Mouse (Mus musculus) CH12.LX (cell line): ENCODE measurements around the gene Ecel1. TPM values are rescaled to one million over a fixed set of nuclear protein-coding genes. Genes with fewer than 3 reads are reported as not detected.

ENCODE experiments used
- DNase-seq: peaks from one replicate; pipeline ENCODE4 v3.0.0-alpha.2; 2013; ENCODE audit errors: extremely low read depth
- H3K27ac ChIP-seq: 2 replicates; pipeline ENCODE4 v1.5.1; 2012; ENCODE audit warnings: low read depth, mild to moderate bottlenecking, control low read depth, moderate library complexity; ENCODE audit not compliant: insufficient read depth
- H3K27me3 ChIP-seq: replicated peaks from 2 replicates; pipeline ENCODE3; 2012; ENCODE audit warnings: inconsistent platforms
- H3K36me3 ChIP-seq, 2 experiments: replicated peaks in 1 of 2; 2 replicates each; pipeline versions ENCODE3 to v1.6.1; 2012; ENCODE audit warnings: inconsistent platforms in 1 of 2, low read length in 1 of 2, mild to moderate bottlenecking in 1 of 2, mixed read lengths in 1 of 2, moderate library complexity in 1 of 2; ENCODE audit not compliant: control insufficient read depth in 1 of 2, insufficient read depth in 1 of 2
- H3K4me1 ChIP-seq, 2 experiments: 2 replicates each; pipeline ENCODE4 v1.6.1; 2012; ENCODE audit warnings: inconsistent platforms in 1 of 2, moderate library complexity in 1 of 2; ENCODE audit not compliant: insufficient read depth in 2 of 2, control insufficient read depth in 1 of 2
- H3K4me2 ChIP-seq: 2 replicates; pipeline ENCODE4 v1.6.1; 2012; ENCODE audit warnings: low read depth, mild to moderate bottlenecking, control low read depth; ENCODE audit not compliant: poor library complexity, insufficient read depth, severe bottlenecking
- H3K4me3 ChIP-seq, 3 experiments: fragments of 150-350 bp in 1 of 3; sonication (generic) in 1 of 3; replicated peaks in 1 of 3; 2 replicates each; pipeline versions ENCODE3 to v1.5.1; 2011 to 2012; ENCODE audit warnings: low read depth in 2 of 3, low read length in 2 of 3, mild to moderate bottlenecking in 2 of 3, moderate library complexity in 2 of 3, control low read depth in 1 of 3, improper control_type of control experiment in 1 of 3, inconsistent platforms in 1 of 3, mixed read lengths in 1 of 3; ENCODE audit not compliant: poor library complexity in 1 of 3
- H3K79me2 ChIP-seq: replicated peaks from 2 replicates; pipeline ENCODE4 v1.6.1; 2012; ENCODE audit warnings: mild to moderate bottlenecking, moderate library complexity; ENCODE audit not compliant: control insufficient read depth, poor library complexity, insufficient read depth, severe bottlenecking; ENCODE audit errors: extremely low read depth
- H3K9ac ChIP-seq: 2 replicates; pipeline ENCODE4 v1.6.1; 2012; ENCODE audit warnings: low read depth, mild to moderate bottlenecking, control low read depth, moderate library complexity; ENCODE audit not compliant: insufficient read depth
- H3K9me3 ChIP-seq: replicated peaks from 2 replicates; pipeline ENCODE3; 2012; ENCODE audit warnings: low read length, inconsistent platforms, mixed read lengths
- BHLHE40 ChIP-seq: IDR thresholded peaks from 2 replicates; pipeline ENCODE4 v1.6.1; 2011; ENCODE audit warnings: mild to moderate bottlenecking, low read depth, low read length, improper control_type of control experiment
- CHD2 ChIP-seq: IDR thresholded peaks from 2 replicates; pipeline ENCODE4 v1.6.1; 2011; ENCODE audit warnings: low read length, improper control_type of control experiment
- CTCF ChIP-seq, 2 experiments: IDR thresholded peaks in 1 of 2; conservative IDR thresholded peaks in 1 of 2; 2 replicates each; pipeline ENCODE4 v1.5.1; 2011 to 2012; ENCODE audit warnings: low read depth in 2 of 2, low read length in 2 of 2, improper control_type of control experiment in 1 of 2, inconsistent platforms in 1 of 2, mild to moderate bottlenecking in 1 of 2, moderate library complexity in 1 of 2
- E2F4 ChIP-seq: IDR thresholded peaks from 2 replicates; pipeline ENCODE4 v1.6.1; 2011; ENCODE audit warnings: low read depth, low read length, improper control_type of control experiment; ENCODE audit not compliant: insufficient replicate concordance
- EP300 ChIP-seq: IDR thresholded peaks from 2 replicates; pipeline ENCODE4 v1.6.1; 2011; ENCODE audit warnings: low read length, improper control_type of control experiment
- ETS1 ChIP-seq: conservative IDR thresholded peaks from 2 replicates; pipeline ENCODE4 v1.6.1; 2012; ENCODE audit warnings: low read depth, mild to moderate bottlenecking, inconsistent platforms, low read length, improper control_type of control experiment, moderate library complexity
- GABPA ChIP-seq: IDR thresholded peaks from 2 replicates; pipeline ENCODE4 v1.6.1; 2012; ENCODE audit warnings: low read depth, low read length, improper control_type of control experiment, inconsistent platforms; ENCODE audit not compliant: insufficient replicate concordance
- HCFC1 ChIP-seq: IDR thresholded peaks from 2 replicates; pipeline ENCODE4 v1.6.1; 2012; ENCODE audit warnings: low read depth, mild to moderate bottlenecking, inconsistent platforms, low read length, improper control_type of control experiment
- KAT2A ChIP-seq: IDR thresholded peaks from 2 replicates; pipeline ENCODE4 v1.6.1; 2012; ENCODE audit warnings: low read length, improper control_type of control experiment, inconsistent platforms; ENCODE audit not compliant: insufficient replicate concordance
- MAZ ChIP-seq: IDR thresholded peaks from 2 replicates; pipeline ENCODE4 v1.6.1; 2012; ENCODE audit warnings: low read depth, mild to moderate bottlenecking, inconsistent platforms, low read length, improper control_type of control experiment, moderate library complexity
- MEF2A ChIP-seq: IDR thresholded peaks from 2 replicates; pipeline ENCODE4 v1.6.1; 2014; ENCODE audit warnings: low read depth, mild to moderate bottlenecking, inconsistent platforms, low read length, improper control_type of control experiment, borderline replicate concordance
- MXI1 ChIP-seq: IDR thresholded peaks from 2 replicates; pipeline ENCODE4 v1.6.1; 2011; ENCODE audit warnings: mild to moderate bottlenecking, low read depth, low read length, improper control_type of control experiment
- NRF1 ChIP-seq: IDR thresholded peaks from 2 replicates; pipeline ENCODE4 v1.6.1; 2014; ENCODE audit warnings: low read depth, mild to moderate bottlenecking, inconsistent platforms, low read length, improper control_type of control experiment, moderate library complexity
- PAX5 ChIP-seq: IDR thresholded peaks from 2 replicates; pipeline ENCODE4 v1.6.1; 2012; ENCODE audit warnings: low read length, inconsistent platforms, mixed read lengths
- POLR2AphosphoS2 ChIP-seq: IDR thresholded peaks from 2 replicates; pipeline ENCODE4 v1.6.1; 2011; ENCODE audit warnings: low read depth, low read length, improper control_type of control experiment
- RAD21 ChIP-seq: IDR thresholded peaks from 2 replicates; pipeline ENCODE4 v1.6.1; 2011; ENCODE audit warnings: low read depth, mild to moderate bottlenecking, low read length, improper control_type of control experiment, moderate library complexity
- SIN3A ChIP-seq: IDR thresholded peaks from 2 replicates; pipeline ENCODE4 v1.6.1; 2012; ENCODE audit warnings: low read length, improper control_type of control experiment, inconsistent platforms
- TBP ChIP-seq: conservative IDR thresholded peaks from 2 replicates; pipeline ENCODE4 v1.6.1; 2011; ENCODE audit warnings: low read depth, low read length, improper control_type of control experiment
- USF1 ChIP-seq: IDR thresholded peaks from 2 replicates; pipeline ENCODE4 v1.6.1; 2014; ENCODE audit warnings: low read depth, mild to moderate bottlenecking, inconsistent platforms, low read length, improper control_type of control experiment
- USF2 ChIP-seq: conservative IDR thresholded peaks from 2 replicates; pipeline ENCODE4 v1.6.1; 2011; ENCODE audit warnings: low read depth, low read length, improper control_type of control experiment
- ZC3H11A ChIP-seq: IDR thresholded peaks from 2 replicates; pipeline ENCODE4 v1.6.1; 2012; ENCODE audit warnings: low read depth, mild to moderate bottlenecking, inconsistent platforms, low read length, improper control_type of control experiment
- ZKSCAN1 ChIP-seq: IDR thresholded peaks from 2 replicates; pipeline ENCODE4 v1.6.1; 2012; ENCODE audit warnings: low read depth, inconsistent platforms, low read length, improper control_type of control experiment, borderline replicate concordance
- ZMIZ1 ChIP-seq: IDR thresholded peaks from 2 replicates; pipeline ENCODE4 v1.6.1; 2012; ENCODE audit warnings: low read depth, mild to moderate bottlenecking, inconsistent platforms, low read length, improper control_type of control experiment
- ZNF384 ChIP-seq: IDR thresholded peaks from 2 replicates; pipeline ENCODE4 v1.6.1; 2012; ENCODE audit warnings: low read depth, low read length, improper control_type of control experiment, inconsistent platforms
- dilution Hi-C: fragments of 300-500 bp; cut with MboI; formaldehyde crosslinking; loops from 2 replicates; pipeline ENCODE4 v1.14.3; 2020; ENCODE audit warnings: low sequenced_read_pairs; ENCODE audit not compliant: extremely low pct_unique_long_range_greater_than_20kb, extremely low pct_ligation_motif_present
- in situ Hi-C: fragments of 300-500 bp; cut with MboI; formaldehyde crosslinking; loops from 3 replicates; pipeline ENCODE4 v1.14.3; 2019; ENCODE audit warnings: low sequenced_read_pairs, low pct_ligation_motif_present, low pct_unique_long_range_greater_than_20kb, mixed read lengths
- polyA plus RNA-seq: library from polyadenylated mRNA; unstranded; fragments of >175 nt; gene quantifications from 2 replicates; pipeline ENCODE4 v1.2.1, GENCODE M21; 2012; ENCODE audit warnings: low read depth; ENCODE audit not compliant: insufficient read length
- total RNA-seq, 2 experiments: library from RNA; depleted of rRNA; stranded (reverse); fragments of 300-350 nt in 1 of 2; fragments of >200 nt in 1 of 2; gene quantifications; 2 replicates each; pipeline ENCODE4 v1.2.3; 2012 to 2014

Ecel1 gene
- total and polyA plus RNA-seq, 3 experiments, result not detected

GRCm38 (mm10) chr1:87151286-87151685 is 5.0 kb downstream of the Ecel1 start:
- Histone ChIP-seq H3K36me3 (no peaks in the 10 kb centered on the region), H3K9me3 (peaks cover 19% of the 10 kb centered on the region), H3K4me3 (no peak overlapping the region), H3K27me3 (peaks cover 42% of the 10 kb centered on the region)
- dilution Hi-C loops, result no loop called here
- TF ChIP-seq KAT2A (no peak), BHLHE40 (no peak), MAZ (no peak), EP300 (no peak), USF1 (no peak), PAX5 (no peak), NRF1 (no peak), ZNF384 (no peak), SIN3A (no peak), TBP (no peak), ZMIZ1 (no peak), GABPA (no peak), E2F4 (no peak), MXI1 (no peak), ZC3H11A (no peak), RAD21 (no peak)
- TF ChIP-seq, all 38 proteins: peak for 0
- Histone ChIP-seq H3K4me2 (no peak overlapping the region), H3K9ac (no peak overlapping the region), H3K27ac (no peak overlapping the region), H3K79me2 (no peaks in the 10 kb centered on the region), H3K4me1 (no peaks in the 10 kb centered on the region)
- in situ Hi-C loops, result no loop called here
- DNase-seq, result no peak

GRCm38 (mm10) chr1:87149422-87149821 is 6.9 kb downstream of the Ecel1 start:
- Histone ChIP-seq H3K4me3 (no peak overlapping the region), H3K9me3 (peaks cover 9% of the 10 kb centered on the region), H3K27me3 (peaks cover 57% of the 10 kb centered on the region), H3K27ac (no peak overlapping the region), H3K36me3 (no peaks in the 10 kb centered on the region), H3K79me2 (no peaks in the 10 kb centered on the region), H3K4me1 (no peaks in the 10 kb centered on the region), H3K9ac (no peak overlapping the region), H3K4me2 (no peak overlapping the region)
- in situ Hi-C loops (no loop called here), dilution Hi-C loops (no loop called here)
- no peak for TF ChIP-seq POLR2AphosphoS2
- TF ChIP-seq MXI1, result no peak
- no peak for TF ChIP-seq ZC3H11A
- no peak for TF ChIP-seq CTCF (conservative IDR thresholded peaks at IDR 0.05 in 1 of 2, IDR thresholded peaks at IDR 0.05 in 1 of 2; ENCODE audit: low read depth in 2 of 2, low read length in 2 of 2)
- no peak for TF ChIP-seq NRF1
- TF ChIP-seq CHD2, result no peak
- TF ChIP-seq ZKSCAN1, result no peak
- TF ChIP-seq BHLHE40, result no peak
- TF ChIP-seq ETS1, result no peak
- TF ChIP-seq KAT2A, result no peak
- TF ChIP-seq HCFC1, result no peak
- no peak for TF ChIP-seq MEF2A
- no peak for TF ChIP-seq USF2
- DNase-seq, result no peak
